Mouse (Mus musculus): ENCODE data around the gene Tecpr1.

DNA sequence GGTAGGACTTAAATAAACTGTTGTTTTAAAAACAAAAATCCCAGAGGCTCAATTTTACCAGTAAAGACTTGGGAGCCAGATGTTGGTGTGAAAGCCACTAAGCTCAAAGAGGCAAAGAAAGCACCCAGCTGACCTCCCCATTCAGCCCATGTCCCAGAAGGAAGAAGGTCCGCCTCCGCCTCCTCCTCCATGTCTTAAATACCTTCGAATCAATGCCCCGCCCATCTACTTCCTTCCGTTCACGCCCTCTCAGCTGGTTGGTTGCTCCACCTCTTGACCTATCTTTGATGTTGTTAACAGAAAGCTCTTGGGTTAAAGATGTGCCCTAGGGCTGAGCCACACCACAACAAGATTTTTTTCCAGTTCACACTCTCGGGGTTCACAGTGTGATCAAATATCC is 6.8 kb upstream of the Tecpr1 start:
- TF ChIP-seq CTCF (IDR thresholded peaks at IDR 0.05; ENCODE audit: borderline replicate concordance, extremely low read depth, insufficient read depth, insufficient read length): no peak
- TF ChIP-seq POLR2A (IDR thresholded peaks at IDR 0.05; ENCODE audit: borderline replicate concordance, extremely low read depth, insufficient read depth, insufficient read length, poor library complexity, severe bottlenecking): no peak

All from brain, embryonic 14.5 days (tissue).